Mouse (Mus musculus) kidney, adult 8-10 months (tissue): Measurements from ENCODE around the gene Fcho2.
"Not testable (repeated sequence)": the region's sequence is repeated elsewhere in the genome, so short reads cannot be mapped to it uniquely, and the experiment has no call there.

Experiments used
- DNase-seq, 2 experiments: peaks; one replicate each; pipeline ENCODE4 v3.0.0; 2022

The Fcho2 gene

DNA sequence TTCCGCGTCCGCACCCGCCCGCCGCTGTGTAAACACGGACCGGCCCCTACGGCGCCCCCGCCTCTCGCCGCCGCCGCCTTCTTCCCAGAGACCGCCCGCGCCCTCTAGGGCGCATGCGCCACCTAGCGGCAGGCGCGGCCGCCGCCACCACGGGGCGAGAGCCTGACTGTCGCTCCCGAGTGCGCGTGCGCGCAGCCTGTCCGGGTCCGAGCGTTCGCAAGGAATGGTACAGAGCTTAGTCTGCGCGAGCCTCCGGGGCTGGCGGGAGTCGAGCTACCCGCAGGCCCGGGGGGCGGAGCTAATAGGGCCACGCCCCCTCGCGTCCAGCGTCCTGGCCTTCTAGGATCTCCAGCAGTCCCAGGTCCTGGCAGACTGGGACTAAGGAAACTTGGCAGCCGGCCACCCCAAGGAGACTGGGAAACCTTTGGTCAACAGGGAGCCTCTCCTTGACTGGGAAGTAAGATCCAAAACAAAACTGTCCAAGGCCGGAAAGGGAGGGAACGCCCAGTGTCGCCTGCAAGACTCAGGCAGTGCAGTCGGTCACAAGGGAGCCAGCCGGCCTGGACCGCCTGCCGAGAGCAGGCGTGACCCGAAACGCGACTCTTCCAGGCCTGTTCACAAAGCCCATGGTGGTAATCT, at the start of gene Fcho2:
Gene Fcho2 (minus strand): TSS at position 303 of the 639 bp plus-strand sequence.
- DNase-seq, result peak; percentile 100

DNA sequence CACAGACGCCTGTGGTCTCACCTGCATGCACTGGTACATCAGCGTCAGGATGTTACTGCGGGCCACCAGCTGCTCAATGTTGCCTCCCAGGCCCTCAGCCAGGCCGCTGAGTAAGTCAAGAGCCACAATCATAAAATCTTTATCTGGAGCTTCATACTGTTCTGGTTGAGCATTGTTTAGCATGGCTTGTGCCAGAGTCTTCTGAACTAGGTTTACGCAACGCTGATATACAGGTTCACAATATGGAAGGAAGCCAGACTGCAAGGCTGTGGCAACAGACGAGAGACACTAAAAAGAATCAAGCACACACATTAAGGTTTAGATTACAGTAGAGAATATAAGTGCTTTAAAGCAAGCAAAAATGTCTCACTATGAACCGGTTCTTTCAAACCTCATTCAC, 40.0 kb upstream of the Fcho2 start:
- DNase-seq, result no peak

DNA sequence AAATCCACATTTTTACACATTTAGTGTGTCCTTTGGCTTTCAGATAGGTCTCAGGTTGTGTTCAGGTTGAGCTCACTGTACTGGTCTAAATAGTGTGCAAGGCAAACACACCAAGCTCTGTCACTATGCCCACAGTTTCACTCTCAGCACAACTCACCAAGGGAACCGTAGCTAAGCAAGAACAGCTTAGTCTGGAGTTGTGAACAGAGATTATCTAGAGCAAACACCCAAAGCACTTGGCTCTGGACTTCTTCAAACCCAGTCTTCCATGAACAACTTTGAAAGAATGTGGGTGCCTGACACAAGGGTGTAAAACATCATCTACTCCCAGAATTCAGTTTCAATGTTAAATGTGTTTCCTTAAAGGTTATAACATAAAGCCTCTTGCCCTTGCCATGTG, 30.5 kb upstream of the Fcho2 start:
- no peak for DNase-seq

DNA sequence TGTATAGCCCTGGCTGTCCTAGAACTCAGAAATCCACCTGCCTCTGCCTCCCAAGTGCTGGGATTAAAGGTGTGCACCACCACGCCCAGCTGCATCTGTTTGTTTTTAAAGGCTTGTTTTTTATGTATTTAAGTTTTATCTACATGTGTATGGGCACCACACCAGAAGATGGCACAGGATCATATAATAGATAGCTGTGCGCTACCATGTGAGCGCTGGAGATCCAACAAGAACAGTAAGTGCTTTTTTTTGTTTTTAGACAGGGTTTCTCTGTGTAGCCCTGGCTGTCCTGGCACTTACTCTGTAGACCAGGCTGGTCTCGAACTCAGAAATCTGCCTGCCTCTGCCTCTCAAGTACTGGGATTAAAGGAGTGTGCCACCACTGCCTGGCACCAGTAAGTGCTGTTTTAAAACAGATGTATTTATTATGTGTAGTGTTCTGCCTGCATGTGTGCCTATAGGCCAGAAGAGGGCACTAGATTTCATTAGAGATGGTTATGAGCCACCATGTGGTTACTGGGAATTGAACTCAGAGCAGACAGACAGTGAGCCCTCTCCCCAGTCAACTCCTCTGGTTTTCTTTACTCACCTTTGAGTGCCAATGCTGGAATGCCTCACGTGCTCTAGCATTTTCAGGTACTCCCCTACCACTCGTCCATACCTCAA, 21.3 kb upstream of the Fcho2 start:
- DNase-seq, result no peak

DNA sequence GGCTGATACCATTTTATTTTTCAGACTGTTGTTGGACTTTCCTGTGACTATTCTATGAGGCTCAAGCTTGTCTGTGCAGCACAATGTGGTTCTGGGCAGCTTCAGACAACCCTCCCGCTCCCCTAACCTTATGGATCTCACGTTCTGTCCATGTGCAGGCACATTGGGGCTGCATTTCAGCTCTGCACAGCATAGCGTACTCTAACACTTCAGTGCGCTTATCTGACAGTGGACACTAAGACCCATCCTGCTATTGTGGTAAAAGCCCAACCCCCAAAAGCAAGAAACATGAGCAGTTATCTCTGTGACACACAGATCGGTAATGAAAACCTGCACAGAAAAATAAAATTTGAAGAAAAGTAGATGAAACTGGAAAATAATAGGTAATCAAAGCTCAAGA, 20.5 kb upstream of the Fcho2 start:
- DNase-seq, result no peak

DNA sequence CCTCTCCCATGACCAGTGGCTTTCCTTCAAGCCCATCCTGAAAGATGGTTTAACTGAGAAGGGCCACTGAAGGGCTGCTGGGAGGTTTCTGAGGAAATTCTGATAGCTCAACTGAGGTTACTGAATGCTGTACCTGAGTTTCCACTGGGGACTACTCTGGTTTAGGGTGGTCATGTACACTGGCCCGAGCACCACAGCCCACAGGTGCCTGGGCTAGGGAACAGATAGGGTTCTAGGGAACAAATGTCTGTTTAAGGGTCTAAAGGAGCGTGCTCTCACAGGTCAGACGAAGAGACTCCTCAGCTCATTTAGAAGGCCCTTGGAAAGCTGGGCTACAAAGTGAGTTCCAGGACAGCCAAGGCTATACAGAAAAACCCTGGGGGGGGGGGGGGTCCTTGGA, 19.5 kb upstream of the Fcho2 start:
- DNase-seq, result no peak

DNA sequence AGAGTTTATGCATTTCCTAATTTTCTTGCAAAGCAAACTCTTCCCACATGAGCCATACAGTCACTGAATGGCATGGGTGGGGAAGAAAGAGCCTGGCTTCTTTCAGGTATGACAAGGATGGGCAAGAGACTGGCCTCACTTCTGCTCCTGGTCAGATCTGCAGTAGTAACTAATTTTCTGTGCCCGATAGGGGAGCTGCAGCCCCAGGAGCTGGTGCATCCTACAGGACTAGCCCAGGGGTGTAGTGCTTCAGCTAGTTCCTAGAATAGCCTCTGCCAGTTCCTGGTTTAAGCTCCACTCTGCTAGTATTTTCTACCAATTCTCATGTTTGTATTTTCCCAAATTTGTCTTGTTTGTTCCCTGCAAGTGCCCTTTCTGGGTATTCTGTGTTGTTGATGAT, 18.9 kb upstream of the Fcho2 start:
- no peak for DNase-seq

DNA sequence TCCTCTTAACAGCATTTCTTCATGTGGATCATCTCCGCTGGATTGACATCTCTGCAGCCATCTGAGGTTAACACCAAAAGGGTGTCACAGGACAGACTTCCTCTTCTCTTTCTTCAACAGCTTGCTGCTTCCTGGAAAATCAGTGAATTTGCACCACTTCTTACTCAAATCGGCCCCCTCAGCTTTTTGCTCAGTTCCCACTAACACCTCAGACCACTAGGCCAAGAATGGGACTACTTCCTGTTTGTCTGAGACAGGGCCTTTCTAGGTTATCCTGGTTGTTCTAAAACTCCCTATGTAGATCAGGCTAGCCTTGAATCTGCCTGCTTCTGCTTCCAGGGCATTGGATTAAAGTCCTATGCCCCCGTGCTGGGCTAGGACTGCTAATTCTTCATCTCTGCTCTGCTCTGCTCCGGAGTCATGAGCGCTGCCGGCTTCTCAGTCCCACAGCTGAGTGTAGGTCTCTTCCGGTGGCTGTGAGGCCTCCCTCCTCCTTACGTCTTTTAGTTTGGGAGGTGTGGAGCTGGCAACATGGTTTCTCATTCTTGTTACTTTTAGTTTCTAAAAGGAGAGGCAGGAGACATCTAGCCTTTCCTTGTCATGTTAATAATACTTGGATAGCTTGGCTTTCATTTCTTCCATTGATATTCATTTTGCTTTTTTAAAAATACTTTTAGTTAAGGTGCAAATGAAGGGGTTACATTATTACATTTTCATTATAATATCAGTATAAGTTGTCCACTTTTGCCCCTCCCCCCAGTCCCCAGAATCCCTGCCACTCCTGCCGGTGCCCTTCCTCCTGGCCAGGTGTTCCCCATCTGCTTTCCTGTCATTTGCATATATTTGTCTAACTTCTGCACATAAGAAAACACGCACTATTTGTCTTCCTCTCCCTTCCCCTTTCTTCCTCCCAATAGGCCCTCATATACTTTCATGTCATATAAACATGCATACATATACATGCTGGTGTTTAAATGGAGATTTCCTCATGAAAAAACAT, 17.5 kb upstream of the Fcho2 start:
- DNase-seq, result no peak

DNA sequence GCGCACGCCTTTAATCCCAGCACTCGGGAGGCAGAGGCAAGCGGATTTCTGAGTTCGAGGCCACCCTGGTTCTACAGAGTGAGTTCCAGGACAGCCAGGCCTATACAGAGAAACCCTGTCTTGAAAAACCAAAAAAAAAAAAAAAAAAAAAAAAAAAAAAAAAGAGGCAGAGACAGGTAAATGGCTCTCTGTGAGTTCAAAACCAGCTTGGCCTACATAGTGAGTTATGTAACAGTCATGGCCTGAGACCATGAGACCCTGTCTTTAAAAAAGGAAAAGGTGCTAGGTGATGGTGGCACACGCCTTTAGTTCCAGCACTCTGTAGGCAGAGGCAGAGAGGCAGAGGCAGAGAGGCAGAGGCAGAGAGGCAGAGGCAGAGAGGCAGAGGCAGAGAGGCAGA, 13.8 kb upstream of the Fcho2 start:
- not testable (repeated sequence) for DNase-seq

DNA sequence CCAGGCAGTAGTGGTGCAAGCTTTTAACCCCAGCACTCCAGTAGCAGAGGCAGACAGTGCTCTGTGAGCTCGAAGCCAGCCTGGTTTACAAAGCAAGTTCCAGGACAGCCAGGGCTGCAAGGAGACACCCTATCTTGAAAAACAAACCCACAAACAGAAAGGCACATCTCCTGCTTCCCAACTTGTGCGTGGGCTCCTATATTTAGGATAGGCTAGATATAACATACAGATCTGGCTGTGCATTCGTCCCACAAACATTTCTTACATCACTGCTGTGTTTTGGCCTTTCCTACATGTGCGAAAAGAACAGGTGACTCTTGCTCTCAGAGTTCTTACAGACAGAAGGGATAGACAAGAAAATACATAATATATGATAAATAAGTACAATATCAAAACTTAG, 10.3 kb upstream of the Fcho2 start:
- DNase-seq, result no peak

DNA sequence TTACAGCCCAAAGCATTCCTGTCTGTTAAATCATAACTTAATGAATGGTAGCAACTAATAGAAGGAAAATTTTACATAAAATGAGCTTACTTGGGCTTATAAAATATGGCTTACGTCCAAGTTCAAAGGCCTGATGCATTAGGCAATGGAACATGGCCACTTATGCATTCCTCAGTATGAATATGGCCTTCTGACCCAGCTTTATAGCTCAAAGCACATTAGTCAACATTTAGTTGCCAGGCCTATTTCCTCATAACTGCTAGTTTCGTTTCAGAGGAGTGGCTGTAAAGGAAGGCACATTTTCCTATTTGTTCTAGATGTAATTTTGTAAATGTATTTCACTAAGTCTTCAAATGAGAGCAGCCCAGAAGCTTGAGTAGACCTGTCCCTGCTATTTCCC, 3.8 kb upstream of the Fcho2 start:
- no peak for DNase-seq

DNA sequence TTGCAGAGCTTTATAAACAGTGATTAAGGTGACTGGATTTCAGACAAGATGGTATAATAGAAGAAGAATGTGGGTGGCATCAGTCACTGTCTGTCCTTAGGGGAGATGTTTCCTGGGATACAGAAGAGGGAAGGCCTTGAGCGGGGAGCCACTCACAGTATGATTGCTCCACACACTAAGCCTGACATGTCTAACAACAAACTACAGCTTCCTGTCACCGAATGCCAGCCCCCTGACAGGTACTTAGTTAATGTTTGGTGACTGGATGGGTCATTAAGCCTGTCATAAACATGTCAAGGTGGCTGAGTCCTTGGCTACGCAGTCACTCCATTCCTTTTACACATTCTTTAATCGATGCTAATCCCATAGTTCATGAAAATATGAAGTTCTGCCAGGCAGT, 3.0 kb upstream of the Fcho2 start:
- DNase-seq, result peak; percentile 45 to 68

DNA sequence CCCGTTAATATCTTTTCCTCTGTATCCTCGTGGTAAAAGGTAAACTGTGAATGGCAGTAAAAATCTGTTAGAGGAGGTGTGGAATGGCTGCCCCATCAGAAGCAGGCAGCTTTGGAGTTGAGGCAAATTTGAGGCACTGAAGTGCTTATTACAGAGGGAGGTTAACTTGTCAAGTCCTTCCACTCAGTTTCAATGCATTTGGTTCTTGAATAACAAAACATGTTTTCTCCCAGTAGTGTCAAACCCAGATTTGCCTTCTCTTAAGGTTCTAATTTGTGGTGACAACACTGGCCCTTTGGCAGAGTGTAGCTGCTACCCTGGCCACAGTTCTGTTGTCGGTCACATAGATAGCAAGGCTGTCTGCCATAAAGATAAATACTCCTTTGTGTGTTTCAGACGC, 2.5 kb upstream of the Fcho2 start:
- no peak for DNase-seq

DNA sequence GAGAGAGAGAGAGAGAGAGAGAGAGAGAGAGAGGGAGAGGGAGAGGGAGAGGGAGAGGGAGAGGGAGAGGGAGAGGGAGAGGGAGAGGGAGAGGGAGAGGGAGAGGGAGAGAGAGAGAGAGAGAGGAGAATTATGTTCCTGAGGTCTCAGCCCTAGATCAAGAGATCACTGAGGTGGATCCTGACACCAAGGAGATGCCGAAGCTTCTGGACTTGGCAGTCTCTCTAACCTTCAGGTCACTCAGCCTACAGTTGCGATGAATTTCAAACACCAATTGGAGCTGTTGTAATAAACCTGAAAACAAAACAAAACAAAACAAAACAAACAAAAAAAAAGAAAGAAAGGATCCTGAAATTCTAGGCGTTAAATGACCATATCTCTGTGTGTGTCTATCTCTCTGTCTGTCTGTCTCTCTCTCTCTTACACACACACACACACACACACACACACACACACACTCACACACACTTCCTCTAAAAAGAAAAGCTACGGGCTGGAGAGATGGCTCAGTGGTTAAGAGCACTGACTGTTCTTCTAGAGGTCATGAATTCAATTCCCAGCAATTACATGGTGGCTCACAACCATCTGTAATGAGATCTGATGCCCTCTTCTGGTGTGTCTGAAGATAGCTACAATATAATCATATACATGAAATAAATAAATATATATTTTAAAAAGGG, 1.9 kb upstream of the Fcho2 start:
- not testable (repeated sequence) for DNase-seq

DNA sequence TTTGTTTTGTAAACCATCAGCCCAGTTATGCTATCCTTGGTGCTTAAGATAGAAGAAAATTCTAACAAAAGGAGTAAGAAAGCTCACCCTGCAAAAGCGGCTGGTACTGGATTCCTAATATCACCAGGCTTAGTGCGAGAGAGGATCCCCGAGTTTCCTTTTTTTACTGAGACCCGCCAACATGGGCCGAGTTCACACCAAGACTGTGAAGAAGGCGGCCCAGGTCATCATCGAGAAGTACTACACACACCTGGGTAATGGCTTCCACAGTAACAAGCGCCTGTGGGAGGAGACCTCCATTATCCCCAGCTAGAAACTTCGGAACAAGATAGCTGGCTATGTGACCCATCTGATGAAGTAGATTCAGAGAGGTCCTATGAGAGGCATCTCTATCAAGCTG, 1.3 kb upstream of the Fcho2 start:
- no peak for DNase-seq

DNA sequence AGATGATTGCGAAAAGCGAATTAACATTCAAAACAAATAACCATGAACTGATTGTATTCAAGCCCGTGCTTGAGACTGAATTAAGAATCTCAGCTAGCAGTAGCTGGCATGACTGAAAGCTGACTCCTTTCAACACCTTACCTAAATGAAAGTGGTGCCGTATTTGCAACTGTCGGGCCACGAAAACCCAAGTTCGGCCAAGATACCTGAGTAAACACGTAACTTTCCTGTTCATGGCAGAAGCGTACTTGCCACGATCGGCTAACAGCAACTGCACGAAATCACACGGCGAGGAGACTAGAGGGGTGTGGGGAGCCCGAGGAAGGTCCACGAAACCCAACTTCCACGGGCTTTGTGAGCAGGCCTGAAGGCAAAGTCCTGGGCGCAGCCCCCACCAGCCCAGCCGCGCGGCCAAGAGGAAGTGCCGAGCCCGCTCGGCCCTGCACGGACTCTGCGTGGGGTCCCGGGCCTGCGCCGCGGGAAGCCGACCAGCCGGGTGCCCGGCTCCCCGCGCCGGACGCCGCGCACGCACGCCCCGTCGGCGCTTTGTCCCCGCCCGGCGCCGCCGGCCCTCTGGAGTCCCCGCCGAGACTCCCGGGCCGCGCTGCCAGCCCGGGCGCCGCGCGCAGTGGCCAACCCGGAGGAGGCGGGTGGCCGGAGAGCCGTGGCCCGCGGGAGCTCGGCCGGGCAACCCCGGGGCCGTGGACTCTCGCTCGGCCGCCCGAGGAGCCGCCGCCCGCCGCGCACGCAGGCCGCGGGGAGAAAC, 791 bp downstream of the Fcho2 start:
- peak; percentile 54 to 63 for DNase-seq

DNA sequence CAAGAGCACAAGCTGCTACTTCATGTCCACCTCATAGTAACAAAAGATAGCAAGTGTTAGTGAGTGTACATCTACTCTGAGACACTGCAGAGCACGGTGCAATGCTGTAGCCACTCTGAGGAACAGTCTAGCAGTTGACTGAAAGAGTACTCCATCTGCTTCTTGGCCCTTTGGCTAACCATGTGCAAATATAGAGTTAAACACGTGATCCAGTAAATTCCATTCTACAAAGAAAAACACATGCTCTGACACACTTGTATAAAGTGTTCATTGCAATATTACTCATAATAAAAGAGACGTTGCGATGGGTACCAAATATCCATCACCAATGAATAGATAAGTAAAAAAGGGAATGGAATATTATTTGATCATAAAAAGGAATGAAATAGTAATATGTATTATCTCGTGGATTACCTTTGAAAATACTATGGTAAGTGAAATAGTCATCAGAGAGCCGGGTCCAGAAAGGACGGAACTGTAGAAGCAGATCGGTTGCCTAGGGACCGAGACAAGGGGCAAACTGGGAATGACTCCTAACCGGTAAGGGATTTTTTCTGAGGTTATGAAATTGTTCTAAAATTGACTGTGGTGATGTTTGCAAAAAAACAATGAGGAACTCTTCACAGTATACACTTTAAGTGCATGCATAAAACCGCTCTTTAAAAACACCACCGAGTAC, 1.5 kb downstream of the Fcho2 start:
- DNase-seq, result no peak

DNA sequence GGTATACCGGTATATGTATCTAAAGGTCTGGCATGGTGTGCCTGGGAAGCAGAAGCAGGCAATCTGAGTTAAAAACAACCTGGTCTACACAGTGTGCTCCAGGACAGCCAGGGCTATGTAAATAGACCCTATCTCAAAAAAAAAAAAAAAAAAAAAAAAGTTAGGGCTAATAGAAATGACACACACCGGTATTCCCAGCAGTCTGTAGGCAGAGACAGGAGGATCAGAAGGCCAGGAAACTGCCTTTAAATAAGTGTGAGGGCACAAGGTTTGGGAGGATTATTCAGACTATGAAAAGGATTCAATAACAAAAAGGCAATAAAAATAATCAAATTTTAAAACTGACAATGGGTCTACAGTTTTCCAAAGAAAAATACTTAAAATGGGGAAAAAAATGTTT, 2.1 kb downstream of the Fcho2 start:
- DNase-seq, result no peak

DNA sequence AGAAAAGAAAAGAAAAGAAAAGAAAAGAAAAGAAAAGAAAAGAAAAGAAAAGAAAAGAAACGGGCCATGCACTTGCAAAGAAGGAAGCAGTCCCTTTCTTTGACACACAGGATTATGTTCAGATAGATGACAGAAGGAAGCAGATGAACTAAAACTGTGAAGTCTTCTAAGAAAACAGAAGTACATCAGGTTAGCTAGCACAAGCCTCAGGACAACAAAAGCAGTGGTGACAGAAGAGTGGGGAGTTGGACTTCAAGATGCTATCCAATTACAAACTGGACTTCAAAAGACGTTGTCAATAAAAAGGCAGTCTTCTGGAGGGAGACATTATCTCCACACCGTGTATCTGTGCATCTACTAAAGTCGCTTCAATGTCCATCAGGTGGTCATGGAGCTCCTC, 3.0 kb downstream of the Fcho2 start:
- DNase-seq, result no peak

DNA sequence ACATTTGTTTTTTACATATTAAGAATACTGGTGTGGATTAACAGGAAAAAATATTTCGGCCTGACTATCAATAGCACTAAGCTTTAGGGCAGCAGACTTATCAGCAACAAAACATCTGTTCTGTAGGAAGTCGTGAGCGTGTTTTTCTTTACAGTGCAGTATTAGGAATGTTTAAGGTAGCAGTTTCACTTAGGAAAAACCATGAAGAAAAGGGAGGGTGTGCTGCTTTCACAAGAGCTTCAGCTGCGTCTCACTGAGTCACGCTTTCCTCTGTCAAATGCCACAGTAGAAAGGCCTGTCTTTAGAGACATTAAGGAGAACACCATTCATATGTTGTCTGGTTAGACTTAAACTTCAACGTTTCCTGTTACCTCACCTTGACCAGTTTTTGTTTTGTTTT, 5.1 kb downstream of the Fcho2 start:
- DNase-seq, result no peak

DNA sequence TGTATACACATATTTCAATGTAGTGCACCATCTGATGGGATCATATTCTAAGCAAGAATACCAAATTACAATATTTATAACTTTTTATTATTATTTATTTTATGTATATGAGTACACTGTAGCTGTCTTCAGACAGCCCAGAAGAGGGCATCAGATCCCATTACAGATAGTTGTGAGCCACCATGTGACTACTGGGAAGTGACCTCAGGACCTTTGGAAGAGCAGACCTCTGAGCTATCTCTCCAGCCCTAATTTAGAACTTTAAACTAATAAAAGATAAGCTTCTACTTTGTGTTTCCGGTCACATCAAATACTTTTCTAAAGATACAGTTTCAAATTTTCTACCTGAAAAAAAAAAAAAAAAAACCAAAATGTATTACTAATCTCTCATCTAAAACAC, 6.2 kb downstream of the Fcho2 start:
- DNase-seq, result no peak

DNA sequence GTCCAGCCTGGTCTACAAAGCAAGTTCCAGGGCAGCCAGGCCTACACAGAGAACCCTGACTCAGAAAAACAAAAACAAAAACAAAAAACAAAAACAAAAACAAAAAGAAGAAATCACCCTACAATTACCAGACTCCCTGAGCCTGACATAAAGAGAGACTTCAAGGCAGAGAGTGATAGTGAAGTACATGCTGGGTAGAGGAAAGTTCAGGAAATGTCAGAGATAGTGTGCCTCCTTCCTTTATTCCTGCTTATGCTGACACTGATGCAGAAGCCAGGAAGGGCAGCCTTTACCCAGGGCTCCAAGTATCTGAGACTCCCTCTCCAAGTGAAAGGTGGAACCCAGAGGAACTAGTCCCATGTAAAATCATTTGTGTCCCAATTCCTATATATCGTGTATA, 10.8 kb downstream of the Fcho2 start:
- DNase-seq, result no peak
